Comparison of ENCODE assay signal across 10 mouse cellular contexts in the genomic region with DNA sequence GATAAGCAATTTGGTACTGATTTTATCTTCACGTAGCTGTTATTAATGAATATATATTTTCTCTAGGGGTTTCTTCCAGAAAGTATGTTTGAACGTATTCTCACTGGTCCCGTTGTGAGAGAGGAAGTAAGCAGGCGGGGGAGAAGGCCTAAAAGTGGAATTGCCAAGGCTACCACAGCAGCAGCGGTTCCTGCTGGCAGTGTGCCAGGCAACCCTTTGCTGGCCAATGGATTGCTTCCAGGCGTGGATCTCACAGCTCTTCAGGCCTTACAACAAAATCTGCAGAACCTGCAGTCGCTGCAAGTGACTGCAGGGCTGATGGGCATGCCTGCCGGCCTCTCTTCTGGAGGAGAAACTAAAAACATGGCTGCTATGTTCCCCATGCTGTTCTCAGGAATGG. TPM values are rescaled to one million over a fixed set of nuclear protein-coding genes. Genes with fewer than 3 reads are reported as not detected.
DNase-seq lines count a peak whose midpoint lies in the region; ATAC-seq and TF ChIP-seq lines count a peak whose summit lies in the region.
"Had no signal": no experiment of that assay in that cellular context is flagged by ENCODE, and none has a peak within 500 bp of the region (broad histone marks: within the 10 kb centered on the region; RNA-seq: fewer than 3 reads in every experiment).

No protein-coding gene starts in this region.

- no peak for TF ChIP-seq EP300 in heart, postnatal 0 days (IDR thresholded peaks at IDR 0.05; ENCODE audit: low read depth)

- no peaks in the 10 kb centered on the region for H3K27me3 ChIP-seq in embryonic facial prominence, embryonic 11.5 days (ENCODE audit: control insufficient read depth, insufficient read depth, low read length)
- H3K27me3 ChIP-seq in embryonic facial prominence, embryonic 10.5 days (replicated peaks; ENCODE audit: low read depth, poor library complexity, severe bottlenecking), result no peaks in the 10 kb centered on the region
- H3K27me3 ChIP-seq in forebrain, embryonic 13.5 days, result no peaks in the 10 kb centered on the region
- no peaks in the 10 kb centered on the region for H3K27me3 ChIP-seq in heart, postnatal 0 days (ENCODE audit: control insufficient read depth, insufficient read depth, low read length)
- H3K27me3 ChIP-seq: embryonic facial prominence, embryonic 12.5 days had no signal

- TF ChIP-seq CTCF in heart, postnatal 0 days (IDR thresholded peaks at IDR 0.05; ENCODE audit: low read depth), result no peak

- H3K27ac ChIP-seq in embryonic facial prominence, embryonic 11.5 days (replicated peaks; ENCODE audit: low read depth, low read length), result no peak overlapping the region
- no peak overlapping the region for H3K27ac ChIP-seq in embryonic facial prominence, embryonic 10.5 days (replicated peaks)
- no peak overlapping the region; the same call in 1 of the 2 replicates for H3K27ac ChIP-seq in forebrain, embryonic 13.5 days
- H3K27ac ChIP-seq in heart, postnatal 0 days (ENCODE audit: low read depth), result peak overlapping the region; percentile 36; the same call in 1 of the 2 replicates
- H3K27ac ChIP-seq: embryonic facial prominence, embryonic 12.5 days had no signal

- H3K9ac ChIP-seq in embryonic facial prominence, embryonic 11.5 days (replicated peaks; ENCODE audit: low read length), result no peak overlapping the region
- no peak overlapping the region for H3K9ac ChIP-seq in forebrain, embryonic 13.5 days
- no peak overlapping the region for H3K9ac ChIP-seq in heart, postnatal 0 days (replicated peaks; ENCODE audit: low read depth, low read length)
- H3K9ac ChIP-seq: embryonic facial prominence, embryonic 12.5 days had no signal

- H3K4me3 ChIP-seq in embryonic facial prominence, embryonic 11.5 days (ENCODE audit: low read depth, low read length), result no peak overlapping the region
- H3K4me3 ChIP-seq in embryonic facial prominence, embryonic 10.5 days, result no peak overlapping the region
- H3K4me3 ChIP-seq in forebrain, embryonic 13.5 days, result no peak overlapping the region
- H3K4me3 ChIP-seq in heart, postnatal 0 days (ENCODE audit: low read depth, low read length), result no peak overlapping the region
- H3K4me3 ChIP-seq: embryonic facial prominence, embryonic 12.5 days; myocyte had no signal

- whole genome bisulfite sequencing in embryonic facial prominence, embryonic 11.5 days, result 71% methylated on average over 8 of the region's 8 CpGs
- 82% methylated on average over 8 of the region's 8 CpGs for WGBS in embryonic facial prominence, embryonic 10.5 days
- 32% methylated on average over 8 of the region's 8 CpGs for whole genome bisulfite sequencing in forebrain, embryonic 13.5 days
- 17% methylated on average over 8 of the region's 8 CpGs for WGBS in heart, postnatal 0 days

- no peak overlapping the region for H3K4me2 ChIP-seq in embryonic facial prominence, embryonic 11.5 days (ENCODE audit: low read depth, low read length)
- no peak overlapping the region for H3K4me2 ChIP-seq in forebrain, embryonic 13.5 days
- no peak overlapping the region for H3K4me2 ChIP-seq in heart, postnatal 0 days (ENCODE audit: low read depth, low read length)
- H3K4me2 ChIP-seq: embryonic facial prominence, embryonic 12.5 days had no signal

- H3K4me1 ChIP-seq in embryonic facial prominence, embryonic 11.5 days (ENCODE audit: control insufficient read depth, insufficient read depth, low read length), result no peaks in the 10 kb centered on the region
- H3K4me1 ChIP-seq in embryonic facial prominence, embryonic 10.5 days, result no peaks in the 10 kb centered on the region
- H3K4me1 ChIP-seq in forebrain, embryonic 13.5 days, result peaks cover 6% of the 10 kb centered on the region
- H3K4me1 ChIP-seq in heart, postnatal 0 days (ENCODE audit: control insufficient read depth, insufficient read depth), result no peaks in the 10 kb centered on the region
- H3K4me1 ChIP-seq: embryonic facial prominence, embryonic 12.5 days had no signal

- ATAC-seq in embryonic facial prominence, embryonic 11.5 days (replicated peaks; ENCODE audit: insufficient number of reproducible peaks, low FRiP score, low TSS enrichment, low read depth), result no peak
- ATAC-seq in forebrain, embryonic 13.5 days, result 0 out of 2 replicates have a peak, but pooled peaks have one; percentile 38
- ATAC-seq in heart, postnatal 0 days (ENCODE audit: insufficient read depth, low read depth), result peak; percentile 58; the same call in 1 of the 2 replicates

- peaks cover 2% of the 10 kb centered on the region; the same call in 1 of the 2 replicates for H3K36me3 ChIP-seq in embryonic facial prominence, embryonic 11.5 days (replicated peaks; ENCODE audit: control insufficient read depth, insufficient read depth, low read depth, low read length)
- H3K36me3 ChIP-seq in embryonic facial prominence, embryonic 10.5 days (replicated peaks), result peaks cover 83% of the 10 kb centered on the region
- peaks cover 57% of the 10 kb centered on the region for H3K36me3 ChIP-seq in forebrain, embryonic 13.5 days (ENCODE audit: poor library complexity, severe bottlenecking)
- H3K36me3 ChIP-seq in heart, postnatal 0 days (replicated peaks; ENCODE audit: control insufficient read depth, insufficient read depth, low read length), result peaks cover 53% of the 10 kb centered on the region

- peak; percentile 37 for DNase-seq in embryonic facial prominence, embryonic 11.5 days (ENCODE audit: low spot score)
- no peak for DNase-seq in embryonic facial prominence, embryonic 10.5 days (ENCODE audit: low spot score)
- DNase-seq in adrenal gland, adult 8-10 months, result peak; percentile 28
- peak; percentile 53 for DNase-seq in heart, postnatal 0 days (ENCODE audit: low spot score)
- DNase-seq in layer of hippocampus, adult 9-10 months (ENCODE audit: low spot score), result peak; percentile 50
- DNase-seq in lung, postnatal 36 days, result peak; percentile 69
- peak; percentile 43 for DNase-seq in skeletal muscle tissue, adult 2 months (ENCODE audit: low read depth, low spot score)

- H3K9me3 ChIP-seq in embryonic facial prominence, embryonic 11.5 days (replicated peaks; ENCODE audit: control insufficient read depth, low read length), result no peaks in the 10 kb centered on the region
- H3K9me3 ChIP-seq in embryonic facial prominence, embryonic 10.5 days, result no peaks in the 10 kb centered on the region
- no peaks in the 10 kb centered on the region for H3K9me3 ChIP-seq in forebrain, embryonic 13.5 days (replicated peaks)
- no peaks in the 10 kb centered on the region for H3K9me3 ChIP-seq in heart, postnatal 0 days (replicated peaks; ENCODE audit: control insufficient read depth, low read length)
- H3K9me3 ChIP-seq: embryonic facial prominence, embryonic 12.5 days had no signal

RNA-seq across cellular contexts. Expression of gene Rbl2, which starts 18.8 kb away (rescaled TPM):
- polyA plus RNA-seq in embryonic facial prominence, embryonic 11.5 days (2014; fragmentation: Nextera tagmentation; extraction: Ambion mirVana), result 11.1 and 11.8 TPM in 2 replicates
- polyA plus RNA-seq in embryonic facial prominence, embryonic 10.5 days (2016; fragmentation: Nextera tagmentation; extraction: Ambion mirVana), result 7.6 and 8.4 TPM in 2 replicates
- total RNA-seq in adrenal gland, adult 8-10 months (2022), result 10 to 100 TPM; 45.4 to 58.2 (median 54.8) TPM
- polyA plus RNA-seq in forebrain, embryonic 13.5 days (2015; fragmentation: Nextera tagmentation; extraction: Ambion mirVana), result 14.2 and 15.8 TPM in 2 replicates
- total RNA-seq in heart, postnatal 0 days (2014; rRNA removed; ENCODE audit: low replicate concordance), result 20.1 and 26.4 TPM in 2 replicates
- polyA plus RNA-seq in heart, postnatal 0 days (2015; fragmentation: Nextera tagmentation; extraction: Ambion mirVana), result 10.9 and 12.1 TPM in 2 replicates
